Mouse (Mus musculus) lung, postnatal 10 days (tissue): ENCODE measurements around the gene Prcc.
A peak's percentile ranks its signal among the peaks of the same experiment; 100 is the strongest.
"Not testable (repeated sequence)": the region's sequence is repeated elsewhere in the genome, so short reads cannot be mapped to it uniquely, and the experiment has no call there.

Experiments used
- DNase-seq: peaks from one replicate; pipeline ENCODE4 v3.0.0; 2021

Gene Prcc

GRCm38 (mm10) chr3:87905880-87906485 lies 20.6 kb upstream of the Prcc start, which contains the start of gene Hdgf:
Gene Hdgf, plus strand, starts transcription at chr3:87906321.
- DNase-seq: peak; percentile 97

GRCm38 (mm10) chr3:87903821-87904220 lies 18.4 kb upstream of the Prcc start:
- no peak for DNase-seq

DNA sequence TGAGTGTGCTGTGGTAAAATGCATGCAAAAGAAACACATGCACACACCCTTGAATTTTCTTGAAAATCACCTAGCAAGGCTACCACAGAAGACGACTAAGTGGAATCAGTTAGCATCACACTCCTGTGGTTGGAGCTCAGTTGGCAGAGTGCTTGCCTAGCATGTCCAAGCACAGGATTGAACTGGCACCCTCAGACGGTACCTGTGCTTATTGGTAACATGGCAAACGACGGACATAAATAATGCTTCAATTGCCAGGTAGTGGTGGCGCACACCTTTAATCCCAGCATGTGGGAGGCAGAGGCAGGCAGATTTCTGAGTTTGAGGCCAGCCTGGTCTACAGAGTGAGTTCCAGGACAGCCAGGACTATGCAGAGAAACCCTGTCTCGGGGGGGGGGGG lies 16.6 kb upstream of the Prcc start:
- not testable (repeated sequence) for DNase-seq

DNA sequence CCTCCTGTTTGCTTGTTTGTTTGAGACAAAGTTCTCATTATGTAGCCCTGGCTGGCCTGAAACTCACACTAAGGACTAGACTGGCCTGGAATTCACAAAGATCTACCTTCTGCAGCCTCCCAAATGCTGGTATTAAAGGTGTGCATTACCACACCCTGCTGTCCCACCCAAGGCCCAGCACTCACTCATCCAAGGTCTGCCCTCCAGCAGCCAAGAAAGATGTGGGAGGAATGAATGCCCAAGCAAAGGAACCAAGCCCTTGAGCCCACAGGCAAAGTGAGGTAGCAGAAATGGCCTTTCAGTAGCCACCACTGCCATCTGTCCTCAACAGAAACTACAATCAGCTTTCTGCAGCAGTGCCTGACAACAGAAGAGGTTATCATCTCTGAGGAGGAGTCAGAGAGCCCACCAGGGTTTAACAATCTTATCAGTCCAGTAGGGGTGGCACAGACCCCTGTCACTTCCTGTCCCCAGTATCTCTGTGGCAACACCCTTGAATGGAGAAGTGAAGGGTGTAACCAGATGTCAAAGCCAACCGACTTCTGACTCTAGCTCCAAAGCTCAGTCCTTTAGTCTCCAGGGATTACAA lies 15.7 kb upstream of the Prcc start:
- no peak for DNase-seq

DNA sequence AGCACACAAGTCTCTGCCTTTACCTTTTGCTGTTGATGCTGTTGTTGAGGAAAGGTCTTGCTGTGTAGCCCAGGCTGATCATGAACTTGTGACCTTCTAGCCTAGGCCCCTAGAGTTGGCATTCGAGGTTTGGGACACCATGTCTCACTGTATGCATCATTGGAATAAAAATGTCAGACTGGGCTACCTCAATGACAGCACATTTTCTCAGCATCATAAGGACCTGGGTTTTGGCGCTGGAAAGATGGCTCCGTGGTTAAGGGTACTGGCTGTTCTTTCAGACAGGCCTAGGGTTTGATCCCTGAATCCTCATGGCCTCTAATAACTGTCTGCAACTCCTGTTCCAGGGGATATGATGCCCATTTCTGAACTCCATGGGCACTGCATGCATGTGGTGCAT lies 14.4 kb upstream of the Prcc start:
- no peak for DNase-seq

GRCm38 (mm10) chr3:87899266-87899665 lies 13.9 kb upstream of the Prcc start:
- no peak for DNase-seq

GRCm38 (mm10) chr3:87893367-87893905 lies 8.0 kb upstream of the Prcc start:
- DNase-seq: no peak

GRCm38 (mm10) chr3:87891481-87891880 lies 6.1 kb upstream of the Prcc start:
- DNase-seq: no peak

DNA sequence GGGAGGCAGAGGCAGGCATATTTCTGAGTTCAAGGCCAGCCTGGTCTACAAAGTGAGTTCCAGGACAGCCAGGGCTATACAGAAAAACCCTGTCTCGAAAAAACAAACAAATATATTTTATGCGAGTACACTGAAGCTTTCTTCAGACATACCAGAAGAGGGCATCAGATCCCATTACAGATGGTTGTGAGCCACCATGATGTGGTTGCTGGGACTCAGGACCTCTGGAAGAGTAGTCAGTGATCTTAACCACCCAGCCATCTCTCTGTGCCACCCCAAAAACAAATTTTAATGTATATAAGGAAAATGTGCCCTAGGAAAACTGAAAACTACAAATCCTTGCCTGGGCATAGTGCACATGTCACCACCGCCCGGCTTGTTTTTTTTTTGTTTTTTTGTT lies 2.0 kb upstream of the Prcc start:
- DNase-seq: not testable (repeated sequence)

DNA sequence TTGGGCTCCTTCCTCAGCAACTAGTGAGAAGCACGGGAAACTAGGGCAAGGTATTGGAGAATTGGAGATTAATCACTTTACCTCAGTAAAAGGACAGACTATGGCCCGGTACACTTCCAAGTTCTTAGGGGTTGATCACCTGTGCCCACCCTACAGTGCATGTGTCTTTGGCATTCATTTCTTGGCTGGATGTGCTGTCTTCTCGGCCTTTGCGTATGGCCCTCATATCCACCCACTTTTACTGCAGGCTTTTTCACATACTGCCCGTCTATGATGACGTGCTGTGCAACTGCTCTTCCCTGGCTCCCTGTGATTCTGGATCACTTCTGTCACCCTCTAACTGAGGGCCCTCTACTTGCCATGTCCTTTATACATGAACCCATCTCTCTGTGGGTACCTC lies 1.0 kb upstream of the Prcc start:
- DNase-seq: no peak

GRCm38 (mm10) chr3:87886004-87886365 lies 577 bp upstream of the Prcc start:
- no peak for DNase-seq

DNA sequence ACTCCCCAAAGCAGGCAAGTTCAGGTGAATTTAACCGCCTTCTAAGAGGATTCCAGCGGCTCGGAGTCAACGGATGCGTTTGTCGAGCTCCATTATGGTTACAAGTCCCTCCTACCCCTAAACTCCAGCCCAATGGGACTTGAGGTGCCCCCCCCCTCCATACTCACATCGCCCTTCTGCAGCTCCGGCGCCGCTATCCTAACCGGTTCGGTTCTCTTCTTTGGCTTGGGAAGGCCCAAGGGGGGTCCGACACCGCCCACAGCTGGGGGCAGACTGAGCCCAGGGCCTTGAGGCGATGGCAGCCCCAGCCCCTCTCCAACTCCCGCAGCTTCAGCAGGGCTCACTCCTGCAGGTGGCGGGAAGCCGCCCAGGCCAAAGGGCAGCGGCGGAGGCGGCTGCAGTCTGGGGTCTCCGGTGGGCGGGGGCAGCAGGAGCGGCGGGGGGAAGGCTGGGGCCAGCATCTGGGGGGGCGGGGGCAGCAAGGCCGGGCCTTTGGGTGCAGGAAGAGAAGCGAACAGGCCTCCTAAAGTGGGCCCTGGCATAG lies 628 bp downstream of the Prcc start:
- DNase-seq: peak; percentile 61

DNA sequence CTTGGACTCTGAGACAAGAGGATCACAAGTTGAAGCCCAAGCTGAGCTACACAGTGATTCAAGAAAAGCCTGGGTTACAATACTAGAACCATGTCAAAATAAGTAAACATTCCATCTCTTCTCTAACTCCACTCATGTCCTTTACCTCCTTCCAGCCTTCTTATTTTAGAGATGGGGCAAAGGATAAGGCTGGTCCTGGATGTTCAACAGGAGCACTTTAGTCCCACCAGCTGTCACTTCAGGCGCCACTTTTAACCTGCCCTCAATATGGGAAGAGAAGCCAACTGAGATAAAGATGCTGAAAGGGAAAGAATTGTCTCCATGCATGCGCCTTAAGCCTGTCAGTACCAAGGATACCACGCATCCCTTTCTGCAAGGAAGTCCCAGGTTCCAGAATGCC lies 1.1 kb downstream of the Prcc start:
- DNase-seq: no peak

- DNase-seq: no peak
Observed at GRCm38 (mm10) chr3:87877730-87878129, 7.7 kb downstream of the Prcc start.

GRCm38 (mm10) chr3:87864111-87864510 lies 21.3 kb downstream of the Prcc start:
- DNase-seq: not testable (repeated sequence)

DNA sequence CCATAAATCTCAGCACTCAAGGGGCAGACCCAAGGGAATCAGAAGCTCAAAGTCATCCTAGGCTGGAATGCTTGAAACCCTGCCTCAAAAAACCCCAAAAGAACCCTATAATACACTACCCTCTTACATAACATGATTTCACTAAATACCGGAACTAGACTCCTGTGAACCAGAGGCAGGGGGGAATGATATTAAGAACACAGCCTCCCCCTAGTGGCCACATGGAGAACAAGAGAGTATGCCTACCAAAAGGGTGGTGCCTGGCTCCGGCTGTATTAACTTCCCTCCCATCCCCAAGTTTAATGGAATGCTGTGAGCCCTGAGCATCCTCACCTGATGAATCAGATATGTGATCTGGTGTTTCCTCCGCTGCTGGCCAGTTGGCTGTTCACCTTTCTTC lies 25.6 kb downstream of the Prcc start:
- DNase-seq: peak; percentile 76

DNA sequence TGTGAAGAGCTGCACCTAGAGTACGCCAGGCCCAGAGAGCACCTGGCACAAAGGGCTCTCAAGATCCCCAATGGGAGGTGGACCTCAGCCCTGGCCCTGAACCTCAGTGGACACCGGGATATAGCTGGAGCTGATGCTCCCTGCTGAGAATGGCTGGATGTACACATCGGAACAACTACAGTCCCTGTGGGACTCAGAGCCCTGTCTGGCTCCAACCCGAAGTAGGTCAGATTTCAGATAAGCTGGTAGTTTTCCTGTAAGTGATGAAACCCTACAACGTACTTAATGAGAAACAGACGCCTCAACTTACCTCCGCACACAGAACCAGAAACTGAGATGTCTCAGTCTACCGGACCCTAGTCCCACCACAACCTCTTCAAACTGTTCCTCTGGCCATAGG lies 27.7 kb downstream of the Prcc start:
- DNase-seq: no peak

GRCm38 (mm10) chr3:87855936-87856335 lies 29.5 kb downstream of the Prcc start:
- peak; percentile 26 for DNase-seq

- DNase-seq: peak; percentile 77
Observed at GRCm38 (mm10) chr3:87854795-87855568, 30.4 kb downstream of the Prcc start.

DNA sequence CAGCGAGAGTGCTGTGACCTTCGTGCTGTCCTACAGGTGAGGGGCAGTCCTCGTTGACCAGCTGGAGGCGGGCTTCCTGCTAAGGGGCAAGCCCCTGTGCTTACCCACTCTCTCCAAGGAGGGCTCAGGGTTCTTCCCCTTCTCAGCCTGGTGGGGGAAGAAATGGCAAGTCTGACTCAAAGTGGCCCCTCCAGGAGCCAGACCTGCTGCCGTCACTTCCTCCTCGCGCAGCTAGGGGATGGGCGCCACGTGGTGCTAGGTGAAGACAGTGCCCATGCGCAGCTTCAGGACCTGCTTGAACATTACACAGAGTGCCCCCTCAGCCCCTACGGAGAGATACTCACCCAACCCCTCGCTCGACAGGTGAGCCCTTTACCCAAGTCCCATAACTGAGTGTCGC lies 36.3 kb downstream of the Prcc start:
- no peak for DNase-seq

GRCm38 (mm10) chr3:87847680-87848079 lies 37.7 kb downstream of the Prcc start:
- no peak for DNase-seq

GRCm38 (mm10) chr3:87846650-87847110 lies 38.7 kb downstream of the Prcc start, which contains the start of gene Sh2d2a:
Gene Sh2d2a, plus strand, starts transcription at chr3:87846755.
- no peak for DNase-seq

DNA sequence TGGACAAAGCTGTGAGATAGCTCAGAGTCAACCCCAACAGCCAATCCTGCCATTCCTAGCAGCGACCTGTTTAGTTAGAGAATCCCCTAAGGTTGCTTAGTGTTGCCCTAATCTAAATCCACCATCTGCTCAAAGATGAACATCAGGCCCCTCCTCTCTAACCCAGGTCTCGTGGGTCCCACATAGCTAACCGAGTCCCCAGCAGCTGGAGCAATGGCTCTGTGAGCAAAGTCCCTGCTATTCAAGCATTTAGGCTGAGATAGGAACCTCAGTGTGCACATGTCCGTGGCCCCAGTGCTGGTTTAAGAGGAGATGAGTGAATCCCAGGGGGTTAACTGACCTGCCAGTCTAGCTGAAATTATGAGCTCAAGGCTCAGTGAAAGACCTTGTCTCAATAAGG lies 39.2 kb downstream of the Prcc start:
- DNase-seq: no peak

DNA sequence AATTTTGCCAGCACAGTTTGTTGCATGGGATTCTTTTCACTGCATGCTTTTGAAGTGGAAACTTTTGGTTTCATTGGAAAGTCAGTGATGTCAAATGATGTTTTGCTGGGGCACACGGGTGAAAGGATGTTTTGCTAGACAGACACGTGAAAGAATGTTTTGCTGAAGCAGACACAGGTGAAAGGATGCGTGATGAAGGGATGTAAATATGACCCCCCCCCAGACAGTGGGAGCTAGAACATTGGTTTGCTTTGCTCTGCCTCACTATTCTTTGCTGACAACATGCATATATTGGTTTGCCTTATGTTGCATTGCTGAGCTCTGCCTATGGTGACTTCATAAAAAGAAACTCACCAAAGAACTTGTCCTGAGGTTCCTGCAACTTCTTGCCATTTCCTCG lies 40.4 kb downstream of the Prcc start:
- DNase-seq: no peak
